Mouse (Mus musculus) heart, adult 8-10 months (tissue): Measurements from ENCODE around the gene Etv4. TPM values are rescaled to one million over a fixed set of nuclear protein-coding genes. Genes with fewer than 3 reads are reported as not detected.

Source experiments
- DNase-seq: peaks from one replicate; pipeline ENCODE4 v3.0.0; 2022; ENCODE audit warnings: low spot score
- total RNA-seq, 4 experiments: library from RNA; stranded (reverse); gene quantifications; 2 replicates each; pipeline ENCODE4 v1.2.4; 2022

Etv4 gene
- under 1 TPM in 2 of 4 experiments, not detected in 2; 0.68 to 0.86 TPM for total RNA-seq

- peak; percentile 81 for DNase-seq
Observed at GRCm38 (mm10) chr11:101785143-101785851, at the start of gene Etv4. Gene Etv4, minus strand, starts transcription at chr11:101785371.

DNA sequence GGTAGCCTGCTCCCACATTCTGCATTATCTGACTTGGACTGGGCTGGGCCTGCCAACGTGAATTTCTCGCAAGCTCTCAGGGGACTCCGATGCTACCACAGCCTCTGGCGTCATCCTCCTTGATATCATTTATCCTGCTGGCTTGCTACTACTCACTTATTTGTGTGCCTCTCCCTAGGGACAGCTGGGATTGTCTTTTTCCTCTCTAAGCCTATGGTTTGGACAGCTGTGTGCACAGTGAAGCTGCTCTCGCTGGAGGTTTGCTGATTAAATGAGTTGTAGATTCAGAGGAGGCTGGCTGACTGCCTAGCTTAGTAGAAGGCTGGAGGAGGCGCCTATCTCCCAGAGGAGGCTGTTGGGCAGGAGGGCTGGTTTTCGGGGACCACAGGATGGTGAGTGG lies 46.8 kb upstream of the Etv4 start:
- peak; percentile 70 for DNase-seq

DNA sequence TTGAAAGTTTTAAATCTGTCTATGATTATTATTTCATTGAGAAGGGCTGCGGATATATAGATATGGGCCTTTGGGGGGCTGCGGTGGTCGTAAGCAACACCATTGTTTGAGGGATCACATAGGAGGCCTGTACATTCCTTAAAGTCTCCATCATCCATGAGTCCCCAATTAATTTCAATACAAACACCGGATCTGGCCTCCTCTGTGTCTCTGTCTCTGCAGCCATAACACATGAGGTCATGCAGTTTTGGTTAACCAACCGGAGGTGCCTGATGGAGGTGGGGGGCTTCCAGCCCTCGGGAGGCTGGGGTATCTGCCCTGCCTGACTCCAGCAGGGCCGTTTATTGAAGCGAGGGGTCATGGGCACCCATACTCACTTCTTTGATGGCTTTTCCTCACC lies 45.4 kb upstream of the Etv4 start:
- no peak for DNase-seq

GRCm38 (mm10) chr11:101830112-101830511 lies 44.9 kb upstream of the Etv4 start:
- DNase-seq, result peak; percentile 81

- DNase-seq, result no peak
Observed at GRCm38 (mm10) chr11:101828718-101829117, 43.5 kb upstream of the Etv4 start.

DNA sequence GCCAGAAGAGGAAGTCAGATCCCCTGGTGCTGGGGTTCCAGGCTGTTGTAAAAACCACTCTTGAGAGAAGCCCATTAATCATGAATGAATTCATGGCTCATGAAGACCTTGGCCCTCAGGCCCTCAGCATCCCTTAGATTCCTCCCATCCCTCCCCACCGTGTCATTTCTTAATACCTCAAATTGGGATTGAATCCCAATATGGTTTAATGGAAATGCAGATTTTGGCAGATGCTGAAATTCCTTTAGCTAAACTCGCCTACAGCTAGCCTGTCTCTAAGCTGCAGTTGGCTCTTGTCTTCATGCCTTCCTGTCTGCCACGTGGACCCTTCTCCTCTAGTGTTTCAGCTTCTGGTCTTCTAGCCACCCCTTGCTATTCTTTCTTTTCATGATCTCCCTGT lies 38.0 kb upstream of the Etv4 start:
- DNase-seq, result no peak

DNA sequence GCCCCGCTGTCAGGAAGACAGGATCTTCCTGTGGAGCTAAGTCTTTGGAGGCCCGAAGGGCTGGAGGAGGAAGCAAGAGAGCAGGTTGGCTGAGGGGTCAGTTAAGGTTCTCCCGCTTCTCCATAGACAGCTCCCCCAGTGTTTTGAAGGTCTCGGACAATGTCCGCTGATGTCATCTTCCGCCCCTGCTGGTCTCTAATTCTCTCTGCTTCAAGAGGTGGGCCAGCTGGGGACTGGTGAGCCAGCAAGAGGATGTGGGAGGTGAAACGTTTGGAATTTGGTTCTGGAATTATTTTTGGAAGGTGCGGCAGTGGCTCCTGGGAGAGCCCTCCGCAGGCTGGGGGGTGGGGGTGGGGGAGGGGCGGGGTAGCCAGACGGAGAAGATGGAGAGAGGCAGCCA lies 35.7 kb upstream of the Etv4 start:
- DNase-seq, result peak; percentile 78

- no peak for DNase-seq
Observed at GRCm38 (mm10) chr11:101819853-101820252, 34.7 kb upstream of the Etv4 start.

GRCm38 (mm10) chr11:101815103-101816085 lies 30.2 kb upstream of the Etv4 start:
- DNase-seq, result no peak

- peak; percentile 73 for DNase-seq
Observed at GRCm38 (mm10) chr11:101814375-101815102, 29.4 kb upstream of the Etv4 start.

DNA sequence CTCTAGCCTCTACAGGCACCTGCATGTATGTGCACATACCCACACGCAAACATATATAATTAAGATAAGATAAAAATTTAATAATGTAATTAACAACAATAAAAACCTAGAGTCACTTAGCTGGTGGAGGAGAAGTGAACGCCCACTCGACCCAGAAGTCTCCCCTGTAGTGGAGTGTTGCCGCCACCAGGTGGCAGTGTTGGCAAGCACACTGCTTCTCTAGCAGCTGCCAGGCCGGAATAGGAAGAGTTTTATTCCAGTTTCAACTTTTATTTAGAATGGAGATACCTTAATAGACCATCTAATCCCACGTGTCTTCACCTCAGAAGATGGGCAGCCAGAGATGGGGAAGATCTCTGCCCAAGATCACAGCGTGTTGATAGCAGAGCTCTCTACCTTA lies 28.1 kb upstream of the Etv4 start:
- peak; percentile 82 for DNase-seq

DNA sequence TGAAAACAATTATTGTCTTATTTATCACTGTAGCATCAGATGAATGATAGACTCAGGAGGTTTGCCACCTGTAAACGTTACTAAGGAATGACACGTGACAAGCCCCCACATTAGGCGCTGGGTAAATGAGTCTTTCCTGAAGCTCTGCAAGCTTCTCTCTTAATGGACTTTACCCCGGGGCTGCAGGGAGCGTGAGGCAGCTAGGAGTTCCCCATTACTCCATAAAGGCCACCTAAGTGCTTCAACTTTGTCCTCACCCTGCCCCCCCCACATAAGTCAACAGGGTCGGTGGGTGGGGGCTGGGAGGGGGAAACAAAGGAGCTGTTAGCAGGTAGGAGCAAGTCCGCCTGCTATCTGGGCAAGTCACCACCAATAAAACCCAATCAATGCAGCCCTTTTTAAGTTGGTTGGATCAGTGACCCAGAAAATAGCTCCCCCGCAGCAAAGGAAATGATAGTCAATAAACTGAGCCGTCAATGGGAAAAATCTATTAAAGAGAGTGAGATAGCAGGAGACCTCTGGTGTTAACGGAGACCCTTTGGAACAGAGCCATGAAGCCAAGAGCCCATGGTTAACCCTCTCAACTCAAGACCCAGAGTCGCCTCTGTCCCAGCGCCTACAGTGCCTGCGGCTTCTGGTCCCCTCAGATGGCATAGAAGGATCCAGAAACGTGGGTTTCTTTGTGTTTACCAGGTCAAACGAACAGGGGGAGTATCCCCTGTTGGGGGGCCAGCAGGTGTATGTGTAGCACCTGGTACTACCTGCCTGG lies 24.1 kb upstream of the Etv4 start:
- DNase-seq, result no peak

GRCm38 (mm10) chr11:101807266-101807665 lies 22.1 kb upstream of the Etv4 start:
- no peak for DNase-seq

DNA sequence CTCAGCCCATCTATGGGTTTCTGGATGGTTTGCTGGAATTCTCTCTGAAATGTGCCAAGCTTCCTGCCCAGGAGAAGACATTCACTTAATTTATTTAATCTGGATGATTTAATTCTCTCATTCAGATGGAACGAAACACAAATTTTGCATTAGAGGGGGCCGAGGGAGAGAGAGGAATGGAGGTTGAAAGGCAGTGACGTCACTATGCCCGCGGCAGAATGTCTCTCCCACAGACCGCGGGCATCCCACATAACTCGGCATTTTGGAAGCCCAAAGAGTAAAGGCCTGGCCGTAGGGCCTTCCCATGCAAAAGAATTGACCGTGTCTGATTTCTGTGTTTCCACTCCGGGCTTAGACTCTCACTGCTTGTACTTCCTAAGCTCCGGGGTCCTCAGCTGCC lies 21.6 kb upstream of the Etv4 start:
- DNase-seq, result no peak

- DNase-seq, result no peak
Observed at GRCm38 (mm10) chr11:101805113-101805704, 20.0 kb upstream of the Etv4 start.

DNA sequence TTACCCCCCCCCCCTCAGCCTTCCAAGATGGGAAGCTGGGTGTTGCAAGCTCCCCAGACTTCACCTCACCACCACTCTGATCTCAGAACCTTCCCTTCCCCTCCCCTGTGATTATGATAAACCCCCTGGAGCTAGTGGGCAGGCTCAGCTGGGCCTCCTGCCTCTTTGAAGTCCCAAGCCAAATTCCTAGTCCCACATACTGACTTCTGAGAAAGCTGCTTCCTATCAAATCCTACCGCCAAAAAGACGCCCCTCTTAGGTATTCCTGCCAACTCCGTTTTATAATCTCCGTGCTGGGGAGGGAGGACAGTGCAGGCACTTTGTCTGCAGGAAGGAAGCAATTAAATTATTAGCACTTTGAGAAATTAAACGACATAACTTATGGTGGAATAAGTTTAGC lies 16.2 kb upstream of the Etv4 start:
- DNase-seq, result no peak

DNA sequence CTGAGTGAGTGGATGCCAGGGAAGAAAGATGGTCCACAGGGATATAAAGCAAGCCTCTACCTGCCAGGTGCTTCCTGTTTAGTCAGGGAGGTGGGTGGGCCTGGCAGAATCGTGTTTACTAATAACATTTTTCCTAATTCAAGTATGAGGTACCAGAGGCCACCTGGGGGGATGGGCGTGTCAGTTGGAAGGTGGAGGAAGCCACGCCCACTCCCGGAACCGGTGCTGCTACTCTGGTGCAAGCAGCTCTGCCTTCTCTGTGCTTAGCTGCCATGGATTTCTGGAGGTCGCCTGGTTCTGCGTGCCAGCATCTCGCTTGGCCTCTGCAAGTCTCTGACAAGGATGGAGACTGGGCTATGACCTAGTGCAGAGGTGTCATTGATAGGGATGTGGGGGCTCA lies 12.9 kb upstream of the Etv4 start:
- DNase-seq, result no peak

DNA sequence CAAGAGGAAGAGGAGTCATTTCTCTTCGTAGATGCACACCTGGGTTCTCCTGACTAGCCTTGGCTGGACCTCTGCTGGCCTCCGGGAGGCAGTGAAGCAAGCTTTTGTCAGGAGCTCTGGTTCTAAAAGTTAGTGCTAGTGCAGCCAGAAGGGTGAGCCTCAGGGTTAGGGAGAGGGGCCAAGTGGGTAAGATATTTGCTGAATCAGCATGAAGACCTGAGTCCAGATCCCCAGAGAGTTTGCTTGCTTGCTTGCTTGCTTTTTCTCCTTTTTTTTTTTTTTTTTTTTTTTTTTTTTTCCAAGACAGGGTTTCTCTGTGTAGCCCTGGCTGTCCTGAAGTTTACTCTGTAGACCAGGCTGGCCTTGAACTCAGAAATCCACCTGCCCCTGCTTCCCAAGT lies 12.2 kb upstream of the Etv4 start:
- no peak for DNase-seq

GRCm38 (mm10) chr11:101790811-101791526 lies 5.8 kb upstream of the Etv4 start:
- no peak for DNase-seq

- DNase-seq, result no peak
Observed at GRCm38 (mm10) chr11:101787432-101787831, 2.3 kb upstream of the Etv4 start.
